Mouse (Mus musculus) hindbrain, embryonic 13.5 days (tissue): ENCODE measurements around the gene Tcl1b5. TPM values are rescaled to one million over a fixed set of nuclear protein-coding genes. Genes with fewer than 3 reads are reported as not detected.
"Not testable (repeated sequence)": the region's sequence is repeated elsewhere in the genome, so short reads cannot be mapped to it uniquely, and the experiment has no call there.

ENCODE experiments used
- ATAC-seq: fragments of 200-750 bp; cut with Nextera tagmentation; 2 replicates; pipeline ENCODE4 v1.8.0; 2017; ENCODE audit warnings: moderate TSS enrichment; ENCODE audit not compliant: low FRiP score
- H3K27ac ChIP-seq: fragments of 300-500 bp; sonication (generic); 2 replicates; pipeline ENCODE4 v1.5.1; 2015; ENCODE audit warnings: inconsistent platforms, mild to moderate bottlenecking, moderate library complexity
- H3K27me3 ChIP-seq: fragments of 300-500 bp; sonication (generic); 2 replicates; pipeline ENCODE4 v1.6.1; 2015; ENCODE audit warnings: mild to moderate bottlenecking, inconsistent platforms
- H3K36me3 ChIP-seq: fragments of 300-500 bp; sonication (generic); 2 replicates; pipeline ENCODE4 v1.6.1; 2015; ENCODE audit warnings: mild to moderate bottlenecking, inconsistent platforms
- H3K4me1 ChIP-seq: fragments of 300-500 bp; sonication (generic); replicated peaks from 2 replicates; pipeline ENCODE4 v1.6.1; 2015; ENCODE audit warnings: inconsistent platforms
- H3K4me2 ChIP-seq: fragments of 300-500 bp; sonication (generic); 2 replicates; pipeline ENCODE4 v1.6.1; 2015; ENCODE audit warnings: inconsistent platforms, mild to moderate bottlenecking, moderate library complexity
- H3K4me3 ChIP-seq: fragments of 300-500 bp; sonication (generic); 2 replicates; pipeline ENCODE4 v1.5.1; 2015; ENCODE audit warnings: mild to moderate bottlenecking, inconsistent platforms
- H3K9ac ChIP-seq: fragments of 300-500 bp; sonication (generic); 2 replicates; pipeline ENCODE4 v1.6.1; 2015; ENCODE audit warnings: mild to moderate bottlenecking, inconsistent platforms
- H3K9me3 ChIP-seq: fragments of 300-500 bp; sonication (generic); 2 replicates; pipeline ENCODE4 v1.6.1; 2016; ENCODE audit warnings: inconsistent platforms
- WGBS: fragments of 180-500 bp; shearing (Covaris S2); methylation state at CpG from one replicate; pipeline ENCODE4 v1.1.7; 2015; 5-methylcytosine and 5-hydroxymethylcytosine counted together
- polyA plus RNA-seq: library from polyadenylated mRNA; unstranded; fragments of >200 nt; fragmentation: Nextera tagmentation; extraction: Ambion mirVana; gene quantifications from 2 replicates; pipeline ENCODE4 v1.2.1, GENCODE M21; 2015

The Tcl1b5 gene
- polyA plus RNA-seq, 1 experiment from 2014 or later: not detected

DNA sequence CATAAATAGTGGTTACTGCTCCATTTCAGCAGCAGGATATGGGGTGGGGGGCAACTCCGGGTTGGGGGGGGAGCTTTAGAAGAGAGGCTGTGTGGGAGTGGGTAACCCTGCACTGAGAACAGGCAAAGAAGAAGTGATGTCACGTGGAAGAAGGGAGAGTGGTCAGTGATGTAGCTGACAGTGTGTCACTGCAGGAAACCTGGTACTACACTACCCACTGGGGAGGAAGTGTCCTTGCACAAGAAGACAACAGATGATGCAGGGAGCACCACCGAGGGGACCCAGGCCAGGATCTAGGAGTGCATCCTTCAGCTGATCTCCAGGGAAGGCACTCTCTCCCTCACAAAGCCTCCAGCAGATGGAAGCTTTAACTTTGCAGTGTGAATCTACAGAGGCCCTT, 9.4 kb upstream of the Tcl1b5 start:
- no peak overlapping the region for H3K27ac ChIP-seq
- no peaks in the 10 kb centered on the region for H3K4me1 ChIP-seq
- H3K4me2 ChIP-seq: no peak overlapping the region
- no peaks in the 10 kb centered on the region for H3K36me3 ChIP-seq
- no peaks in the 10 kb centered on the region for H3K9me3 ChIP-seq
- H3K4me3 ChIP-seq: no peak overlapping the region
- 85% methylated on average over 3 of the region's 3 CpGs for WGBS
- no peak overlapping the region for H3K9ac ChIP-seq
- H3K27me3 ChIP-seq: no peaks in the 10 kb centered on the region
- no peak for ATAC-seq

DNA sequence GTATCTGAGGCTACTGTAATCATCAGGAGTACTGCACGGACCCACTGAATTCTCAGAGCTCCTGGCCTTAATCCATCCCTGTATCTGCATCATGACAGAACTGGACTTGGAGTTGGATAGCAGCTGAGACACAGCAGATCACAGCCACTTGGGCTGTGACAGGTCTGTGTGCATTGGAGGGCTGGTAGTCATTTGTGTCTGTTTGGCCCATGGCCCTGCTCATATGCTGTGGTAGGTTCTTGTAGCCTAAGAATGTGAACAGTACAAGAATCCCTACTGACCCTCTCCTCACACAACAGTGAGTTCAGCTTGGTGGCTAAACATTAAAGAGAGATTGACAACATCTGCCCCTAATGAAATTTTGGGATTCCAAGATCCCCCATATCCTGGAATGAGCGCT, 2.8 kb upstream of the Tcl1b5 start:
- H3K4me1 ChIP-seq: no peaks in the 10 kb centered on the region
- H3K4me2 ChIP-seq: no peak overlapping the region
- ATAC-seq: no peak

DNA sequence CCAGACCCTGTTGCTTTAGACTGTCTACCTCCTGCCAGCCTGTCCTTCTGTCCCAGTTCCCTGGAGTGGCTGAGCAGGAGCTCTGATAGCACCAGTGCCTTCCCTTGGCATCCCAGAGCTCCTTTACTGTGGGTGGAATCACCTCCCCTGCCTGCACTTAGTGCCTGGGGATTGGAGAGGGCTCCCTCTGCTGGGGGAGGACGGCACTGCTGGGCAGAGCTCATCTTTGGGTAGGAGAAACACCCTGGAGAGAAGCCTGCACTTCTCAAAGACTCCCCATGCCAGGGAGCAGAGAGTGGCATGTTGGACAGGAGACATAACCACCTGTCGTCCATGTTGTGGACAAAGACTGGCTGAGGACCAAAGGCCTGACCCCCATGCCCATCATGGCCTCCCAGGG, 1.8 kb upstream of the Tcl1b5 start:
- not testable (repeated sequence) for H3K4me3 ChIP-seq, H3K36me3 ChIP-seq, ATAC-seq, H3K9me3 ChIP-seq, H3K4me2 ChIP-seq, H3K27me3 ChIP-seq, H3K9ac ChIP-seq, H3K4me1 ChIP-seq, H3K27ac ChIP-seq
- 31% methylated on average over 2 of the region's 2 CpGs for WGBS

More for the DNA sequence above, 2.8 kb upstream of the Tcl1b5 start:
- H3K36me3 ChIP-seq: no peaks in the 10 kb centered on the region
- WGBS: 92% methylated on average over 2 of the region's 2 CpGs
- no peaks in the 10 kb centered on the region for H3K9me3 ChIP-seq
- no peak overlapping the region for H3K9ac ChIP-seq
- H3K27me3 ChIP-seq: no peaks in the 10 kb centered on the region
- H3K4me3 ChIP-seq: no peak overlapping the region
- H3K27ac ChIP-seq: no peak overlapping the region

DNA sequence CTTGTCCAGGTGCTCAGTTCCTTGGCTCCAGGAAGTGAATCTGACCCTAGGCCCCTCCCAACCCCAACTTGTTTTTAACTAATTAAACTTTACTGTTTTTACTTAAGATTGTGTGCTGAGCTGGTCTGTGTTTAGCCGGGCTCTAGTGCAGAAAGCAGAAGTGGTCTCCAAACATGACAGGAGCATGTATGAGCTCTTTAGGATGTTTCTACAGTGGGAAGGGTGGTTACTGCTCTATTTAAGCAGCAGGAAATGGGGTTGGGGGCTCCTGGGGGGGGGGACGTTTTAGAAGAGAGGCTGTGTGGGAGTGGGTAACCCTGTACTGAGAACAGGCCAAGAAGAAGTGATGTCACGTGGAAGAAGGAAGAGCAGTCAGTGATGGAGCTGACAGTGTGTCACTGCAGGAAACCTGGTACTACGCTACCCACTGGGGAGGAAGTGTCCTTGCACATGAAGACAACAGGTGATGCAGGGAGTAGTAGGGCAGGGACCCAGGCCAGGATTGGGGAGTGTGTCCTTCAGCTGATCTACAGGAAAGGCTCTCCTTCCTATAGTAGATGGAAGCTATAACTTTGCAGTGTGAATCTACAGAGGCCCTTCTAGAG, 5.0 kb downstream of the Tcl1b5 start:
- not testable (repeated sequence) for H3K4me2 ChIP-seq, H3K4me1 ChIP-seq, H3K9ac ChIP-seq, H3K4me3 ChIP-seq, H3K9me3 ChIP-seq, H3K27ac ChIP-seq, H3K36me3 ChIP-seq, ATAC-seq, H3K27me3 ChIP-seq
- 85% methylated on average over 4 of the region's 4 CpGs for WGBS

DNA sequence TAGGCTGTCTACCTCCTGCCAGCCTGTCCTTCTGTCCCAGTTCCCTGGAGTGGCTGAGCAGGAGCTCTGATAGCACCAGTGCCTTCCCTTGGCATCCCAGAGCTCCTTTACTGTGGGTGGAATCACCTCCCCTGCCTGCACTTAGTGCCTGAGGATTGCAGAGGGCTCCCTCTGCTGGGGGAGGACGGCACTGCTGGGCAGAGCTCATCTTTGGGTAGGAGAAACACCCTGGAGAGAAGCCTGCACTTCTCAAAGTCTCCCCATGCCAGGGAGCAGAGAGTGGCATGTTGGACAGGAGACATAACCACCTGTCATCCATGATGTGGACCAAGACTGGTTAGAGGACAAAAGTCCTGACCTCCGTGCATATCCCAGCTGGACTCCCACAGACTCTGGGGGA, 12.8 kb downstream of the Tcl1b5 start:
- H3K36me3 ChIP-seq, H3K27me3 ChIP-seq, H3K4me1 ChIP-seq, H3K9ac ChIP-seq, H3K4me2 ChIP-seq, H3K27ac ChIP-seq, ATAC-seq, H3K9me3 ChIP-seq, H3K4me3 ChIP-seq: not testable (repeated sequence)
- WGBS: 40% methylated on average over 2 of the region's 2 CpGs

DNA sequence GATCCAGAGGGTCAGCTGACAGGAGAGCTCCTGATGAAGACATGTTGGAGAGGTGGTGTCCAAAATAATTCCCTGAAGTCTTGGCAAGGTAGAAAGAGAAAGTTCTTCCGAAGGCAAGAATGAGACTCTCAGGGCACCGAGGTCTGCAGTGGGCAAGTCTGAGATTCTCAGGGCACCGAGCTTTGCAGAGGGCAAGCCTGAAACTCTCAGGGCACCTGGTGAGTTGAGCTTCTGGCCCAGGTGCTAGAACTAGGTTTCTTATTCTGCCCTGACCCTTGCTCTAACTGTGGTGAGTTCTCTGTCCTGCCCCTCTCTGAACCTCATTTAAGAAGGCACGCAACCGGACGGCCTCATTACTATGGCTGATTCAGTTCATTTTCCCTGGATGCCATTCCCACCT, 14.6 kb downstream of the Tcl1b5 start, which contains the start of gene Tcl1b3:
TSS of gene Tcl1b3 (plus strand) at position 301 of the 400 bp plus-strand sequence.
- H3K4me2 ChIP-seq, H3K27ac ChIP-seq, H3K4me1 ChIP-seq, H3K27me3 ChIP-seq, H3K9ac ChIP-seq, H3K4me3 ChIP-seq, H3K9me3 ChIP-seq, H3K36me3 ChIP-seq, ATAC-seq: not testable (repeated sequence)
- WGBS: 95% methylated on average over 6 of the region's 6 CpGs

DNA sequence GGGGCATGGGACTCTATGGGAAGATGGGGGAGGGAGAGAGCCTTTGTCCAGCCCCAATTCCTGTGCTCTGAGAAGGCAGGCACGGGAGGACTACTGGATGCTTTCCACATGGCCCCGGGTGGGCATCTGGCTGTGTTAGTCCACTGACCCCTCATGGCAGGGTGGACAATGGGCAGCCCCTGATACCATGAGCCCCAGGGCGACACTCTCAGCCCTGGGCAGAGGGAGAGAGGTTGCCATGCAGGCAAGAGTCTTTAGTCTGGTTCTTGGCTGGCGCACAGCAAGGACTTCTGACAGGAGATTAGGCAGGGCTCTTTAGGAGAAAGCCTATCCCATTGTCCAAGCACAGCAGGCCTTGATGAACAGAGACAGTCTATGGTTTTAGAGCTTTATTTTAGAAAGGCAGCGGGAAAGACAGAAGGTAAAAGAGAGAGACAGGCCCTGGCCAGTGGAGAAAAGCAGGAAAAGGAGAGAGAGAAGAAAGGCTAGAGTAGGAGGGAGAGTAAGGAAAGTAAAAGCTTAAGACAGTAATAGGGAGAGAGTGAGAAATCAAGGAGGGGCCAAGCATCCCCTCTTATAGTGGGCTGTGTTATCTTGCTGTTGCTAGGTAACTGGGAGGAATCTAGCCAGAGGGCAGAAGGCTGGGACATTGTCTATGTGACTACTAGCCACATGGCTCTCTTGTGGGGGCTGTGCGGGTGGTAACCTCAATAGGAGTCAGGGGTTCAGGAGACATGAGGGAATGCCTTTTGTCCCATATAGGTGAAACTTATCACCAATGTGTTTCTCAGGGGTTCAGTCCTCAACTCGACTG, 23.7 kb downstream of the Tcl1b5 start:
- H3K4me2 ChIP-seq, H3K27me3 ChIP-seq, H3K27ac ChIP-seq, H3K9me3 ChIP-seq, H3K4me3 ChIP-seq, H3K36me3 ChIP-seq, H3K9ac ChIP-seq, ATAC-seq, H3K4me1 ChIP-seq: not testable (repeated sequence)
- WGBS: 19% methylated on average over 7 of the region's 7 CpGs

DNA sequence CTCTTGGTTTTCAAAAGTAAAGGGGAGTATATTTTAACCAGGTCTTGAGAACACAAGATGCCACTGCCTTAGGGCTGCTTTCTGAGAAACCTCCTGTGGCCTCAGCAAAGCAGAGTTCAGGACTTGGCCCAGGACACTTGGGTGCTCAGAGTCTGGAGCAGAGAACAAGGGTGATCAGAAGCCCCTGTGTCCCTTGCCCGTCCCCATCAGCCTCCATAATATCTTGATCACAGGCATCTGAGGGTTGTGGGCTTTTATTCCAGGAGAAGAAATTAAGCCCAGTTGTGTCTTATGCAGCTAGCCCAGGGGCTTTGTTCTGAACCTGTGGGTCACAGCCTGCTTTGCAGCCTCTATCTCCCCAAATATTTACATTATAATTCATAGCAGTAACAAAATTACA, 25.5 kb downstream of the Tcl1b5 start, which contains the start of gene Tcl1b4:
TSS of gene Tcl1b4 (plus strand) at position 301 of the 400 bp plus-strand sequence.
- H3K4me2 ChIP-seq, H3K4me3 ChIP-seq, H3K9ac ChIP-seq, ATAC-seq, H3K27me3 ChIP-seq, H3K4me1 ChIP-seq, H3K27ac ChIP-seq, H3K36me3 ChIP-seq, H3K9me3 ChIP-seq: not testable (repeated sequence)
- 91% methylated on average over 1 of the region's 1 CpGs for WGBS

DNA sequence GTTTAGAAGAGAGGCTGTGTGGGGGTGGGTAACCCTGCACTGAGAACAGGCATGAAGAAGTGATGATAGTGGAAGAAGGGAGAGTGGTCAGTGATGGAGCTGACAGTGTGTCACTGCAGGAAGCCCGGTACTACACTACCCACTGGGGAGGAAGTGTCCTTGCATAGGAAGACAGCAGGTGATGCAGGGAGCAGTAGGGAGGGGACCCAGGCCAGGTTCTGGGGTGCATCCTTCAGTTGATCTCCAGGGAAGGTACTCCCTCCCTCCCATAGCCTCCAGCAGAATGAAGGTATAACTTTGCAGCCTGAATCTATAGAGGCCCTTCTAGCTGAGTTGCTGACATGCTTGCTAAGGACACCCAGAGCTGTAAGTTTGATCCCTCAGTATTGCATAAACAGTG, 30.9 kb downstream of the Tcl1b5 start:
- no peaks in the 10 kb centered on the region for H3K9me3 ChIP-seq
- no peak for ATAC-seq
- H3K27me3 ChIP-seq: no peaks in the 10 kb centered on the region
- H3K27ac ChIP-seq: no peak overlapping the region
- WGBS: 88% methylated on average over 1 of the region's 1 CpGs
- H3K4me3 ChIP-seq: no peak overlapping the region
- H3K4me1 ChIP-seq: no peaks in the 10 kb centered on the region
- no peak overlapping the region for H3K4me2 ChIP-seq
- no peak overlapping the region for H3K9ac ChIP-seq
- no peaks in the 10 kb centered on the region for H3K36me3 ChIP-seq

DNA sequence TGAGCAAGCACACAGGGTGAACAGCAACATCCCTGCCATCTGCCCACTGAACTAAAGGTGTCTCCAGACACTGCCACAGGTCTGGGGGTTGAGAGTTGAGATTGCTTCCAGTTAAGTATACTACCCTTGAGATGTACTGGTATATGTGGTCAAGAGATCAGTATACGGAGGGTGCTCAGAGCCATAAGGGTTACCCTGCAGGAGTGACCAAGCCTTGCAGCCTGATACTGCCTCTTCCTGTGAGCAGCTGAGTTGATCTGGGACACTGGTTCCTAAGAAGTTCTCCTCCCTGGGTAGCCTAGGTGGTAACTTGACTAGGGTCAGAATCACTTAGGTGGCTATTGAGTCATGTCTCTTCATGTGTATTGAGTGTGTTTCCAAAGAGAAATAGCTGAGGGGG, 32.3 kb downstream of the Tcl1b5 start:
- Histone ChIP-seq H3K27me3 (no peaks in the 10 kb centered on the region), H3K36me3 (no peaks in the 10 kb centered on the region), H3K4me1 (no peaks in the 10 kb centered on the region), H3K27ac (no peak overlapping the region), H3K9ac (no peak overlapping the region), H3K4me3 (no peak overlapping the region), H3K4me2 (no peak overlapping the region), H3K9me3 (no peaks in the 10 kb centered on the region)
- WGBS: 93% methylated on average over 1 of the region's 1 CpGs
- ATAC-seq: no peak

DNA sequence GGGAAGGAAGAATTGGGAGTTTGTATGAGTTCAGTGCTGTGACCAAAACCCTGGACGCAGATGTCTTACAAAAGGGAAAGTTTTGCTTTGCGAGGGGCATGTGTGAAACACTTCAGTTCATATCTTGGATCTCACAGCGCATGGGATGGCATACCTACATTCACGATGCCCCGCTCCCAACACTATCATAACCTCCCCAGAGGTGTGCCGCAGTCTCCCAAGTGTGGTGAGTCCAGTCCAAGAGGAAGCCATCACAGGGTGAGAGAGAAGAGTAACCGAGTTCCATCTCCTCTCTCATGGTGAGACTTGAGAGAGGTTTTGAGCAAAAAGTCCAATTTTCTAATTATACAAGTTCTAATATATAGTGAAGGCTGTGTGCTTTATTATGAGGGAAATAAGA, 33.1 kb downstream of the Tcl1b5 start:
- Histone ChIP-seq H3K4me2 (no peak overlapping the region), H3K36me3 (no peaks in the 10 kb centered on the region), H3K4me3 (no peak overlapping the region), H3K27me3 (no peaks in the 10 kb centered on the region), H3K4me1 (no peaks in the 10 kb centered on the region), H3K27ac (no peak overlapping the region), H3K9me3 (no peaks in the 10 kb centered on the region), H3K9ac (no peak overlapping the region)
- WGBS: 94% methylated on average over 7 of the region's 7 CpGs
- no peak for ATAC-seq

DNA sequence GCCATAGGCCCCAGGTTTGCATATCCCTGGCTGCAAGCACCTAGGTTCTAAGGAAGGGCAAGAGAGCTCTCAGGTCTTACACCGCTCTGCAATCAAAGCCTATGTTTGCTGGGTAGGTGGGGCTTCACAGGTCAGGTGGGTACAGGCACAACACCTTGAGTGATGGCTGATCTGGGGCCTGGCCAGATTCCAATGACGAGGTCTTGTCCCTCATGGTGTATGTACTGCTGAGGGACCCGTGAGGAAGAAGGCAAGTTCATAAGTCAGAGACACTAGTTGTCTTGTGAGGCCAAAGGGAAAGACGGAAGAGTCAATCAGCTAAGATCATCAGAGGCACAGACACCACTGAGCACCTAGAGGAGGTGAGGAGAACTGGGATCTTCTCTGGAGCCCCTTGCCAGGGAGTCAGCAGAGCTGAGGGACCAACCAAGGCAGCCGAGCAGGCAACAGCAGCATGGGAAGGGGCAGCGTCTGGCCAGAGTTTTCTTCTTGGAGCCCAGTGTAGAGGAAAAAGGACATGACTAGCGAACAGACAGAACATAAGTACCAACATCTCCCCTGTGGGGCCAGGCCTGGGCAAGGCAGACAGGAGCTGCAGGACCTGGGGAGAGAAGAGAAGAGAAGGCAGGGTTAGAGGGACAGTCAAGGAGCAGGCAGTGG, 41.1 kb downstream of the Tcl1b5 start:
- no peak overlapping the region for H3K9ac ChIP-seq
- H3K27me3 ChIP-seq: no peaks in the 10 kb centered on the region
- no peaks in the 10 kb centered on the region for H3K4me1 ChIP-seq
- WGBS: 91% methylated on average over 7 of the region's 7 CpGs
- H3K4me3 ChIP-seq: no peak overlapping the region
- no peak overlapping the region for H3K4me2 ChIP-seq
- ATAC-seq: no peak
- no peak overlapping the region for H3K27ac ChIP-seq
- no peaks in the 10 kb centered on the region for H3K36me3 ChIP-seq
- H3K9me3 ChIP-seq: no peaks in the 10 kb centered on the region
